Mouse (Mus musculus): ENCODE results near the gene 2310002L09Rik. TPM values are rescaled to one million over a fixed set of nuclear protein-coding genes. Genes with fewer than 3 reads are reported as not detected.
"Not testable (repeated sequence)": the region's sequence is repeated elsewhere in the genome, so short reads cannot be mapped to it uniquely, and the experiment has no call there.

2310002L09Rik gene
- polyA plus RNA-seq (2015; fragmentation: Nextera tagmentation; extraction: Ambion mirVana): 0.12 and 0.24 TPM in 2 replicates

GRCm38 (mm10) chr4:73950375-73950896 is at the start of gene 2310002L09Rik:
TSS of gene 2310002L09Rik (minus strand) at chr4:73950846.
- DNase-seq (ENCODE audit: low spot score): no peak

- no peak for DNase-seq (ENCODE audit: low spot score)
These were observed 29.8 kb upstream of the 2310002L09Rik start for GRCm38 (mm10) chr4:73980454-73980853.

- not testable (repeated sequence) for DNase-seq (ENCODE audit: low spot score)
These were observed 30.0 kb downstream of the 2310002L09Rik start, which contains the start of gene Gm11756 for GRCm38 (mm10) chr4:73920660-73921059. TSS of gene Gm11756 (minus strand) at chr4:73920760.

- not testable (repeated sequence) for DNase-seq (ENCODE audit: low spot score)
These were observed 44.8 kb downstream of the 2310002L09Rik start, which contains the start of gene Gm13871 for GRCm38 (mm10) chr4:73905853-73906252. TSS of gene Gm13871 (minus strand) at chr4:73905953.

GRCm38 (mm10) chr4:73891012-73891411 is 59.6 kb downstream of the 2310002L09Rik start, which contains the start of gene Gm11757:
TSS of gene Gm11757 (minus strand) at chr4:73891112.
- DNase-seq (ENCODE audit: low spot score): not testable (repeated sequence)

Other genes starting within 250 kb of the 2310002L09Rik start
- gene Rasef, start 159.9 kb downstream of the 2310002L09Rik start, polyA plus RNA-seq (2015; fragmentation: Nextera tagmentation; extraction: Ambion mirVana): 2.2 TPM in 2 replicates
- gene Gm11758, start 74.6 kb downstream of the 2310002L09Rik start, polyA plus RNA-seq (2015; fragmentation: Nextera tagmentation; extraction: Ambion mirVana): not detected in 2 replicates
- not detected in 2 replicates for gene Gm11757, start 59.7 kb downstream of the 2310002L09Rik start, polyA plus RNA-seq (2015; fragmentation: Nextera tagmentation; extraction: Ambion mirVana)
- gene Gm13871, start 44.9 kb downstream of the 2310002L09Rik start, polyA plus RNA-seq (2015; fragmentation: Nextera tagmentation; extraction: Ambion mirVana): not detected in 2 replicates
- gene Gm11756, start 30.1 kb downstream of the 2310002L09Rik start, polyA plus RNA-seq (2015; fragmentation: Nextera tagmentation; extraction: Ambion mirVana): not detected in 2 replicates
- 0.15 and 0.25 TPM in 2 replicates for gene Frmd3, start 62.6 kb upstream of the 2310002L09Rik start, polyA plus RNA-seq (2015; fragmentation: Nextera tagmentation; extraction: Ambion mirVana)